In the genomic region with DNA sequence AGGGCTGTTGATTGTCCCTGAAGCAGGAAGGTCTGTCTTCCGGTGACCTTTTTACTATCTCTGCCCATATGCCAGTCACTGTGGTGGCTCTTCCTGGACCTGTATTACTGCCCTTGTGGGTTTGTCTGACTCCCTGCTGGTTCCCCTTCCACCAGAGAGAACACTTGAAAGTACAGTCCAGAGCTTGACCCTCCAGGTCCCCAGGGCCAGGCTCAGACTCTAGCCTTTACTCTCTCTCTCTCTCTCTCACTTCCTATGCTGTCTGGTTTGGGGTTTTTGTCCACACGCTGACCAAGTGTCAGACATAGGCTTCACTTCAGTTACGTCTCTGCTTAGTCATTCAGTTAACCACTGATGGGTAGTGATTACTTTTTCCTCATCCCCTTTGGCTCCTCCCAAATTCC, we compare ENCODE assay signal across 12 mouse cellular contexts. TPM values are rescaled to one million over a fixed set of nuclear protein-coding genes. Genes with fewer than 3 reads are reported as not detected.
DNase-seq lines count a peak whose midpoint lies in the region; ATAC-seq and TF ChIP-seq lines count a peak whose summit lies in the region.
"Had no signal": no experiment of that assay in that cellular context is flagged by ENCODE, and none has a peak within 500 bp of the region (broad histone marks: within the 10 kb centered on the region; RNA-seq: fewer than 3 reads in every experiment).

No protein-coding gene starts in this region.

- H3K4me1 ChIP-seq in testis, adult 2 months (ENCODE audit: control insufficient read depth, insufficient read depth, low read length): peaks cover 2% of the 10 kb centered on the region; the same call in 1 of the 2 replicates
- no peaks in the 10 kb centered on the region for H3K4me1 ChIP-seq in stomach, postnatal 0 days (replicated peaks; ENCODE audit: control insufficient read depth, insufficient read depth)
- H3K4me1 ChIP-seq in cerebellum, adult 2 months (ENCODE audit: control insufficient read depth, insufficient read depth, low read length): peaks cover 4% of the 10 kb centered on the region; the same call in 1 of the 2 replicates
- H3K4me1 ChIP-seq: midbrain, embryonic 12.5 days had no signal

- WGBS in stomach, postnatal 0 days: 86% methylated on average over 3 of the region's 3 CpGs
- 96% methylated on average over 3 of the region's 3 CpGs for WGBS in cerebellum, adult 2 months

- no peak for TF ChIP-seq POLR2A in testis, adult 2 months (IDR thresholded peaks at IDR 0.05; ENCODE audit: control insufficient read depth, low read depth, low read length)
- no peak for TF ChIP-seq POLR2A in cerebellum, adult 2 months (IDR thresholded peaks at IDR 0.05; ENCODE audit: borderline replicate concordance, insufficient read depth, low read length)

- no peak overlapping the region for H3K9ac ChIP-seq in stomach, postnatal 0 days (ENCODE audit: low read length)
- H3K9ac ChIP-seq: midbrain, embryonic 12.5 days had no signal

- TF ChIP-seq CTCF in testis, adult 2 months (IDR thresholded peaks at IDR 0.05; ENCODE audit: control insufficient read depth, insufficient read depth, insufficient replicate concordance, low read depth, low read length): no peak
- no peak for TF ChIP-seq CTCF in stomach, postnatal 0 days (IDR thresholded peaks at IDR 0.05; ENCODE audit: low read depth)
- no peak for TF ChIP-seq CTCF in cerebellum, adult 2 months (IDR thresholded peaks at IDR 0.05; ENCODE audit: borderline replicate concordance, insufficient read depth, low read depth, low read length)

- no peaks in the 10 kb centered on the region for H3K27me3 ChIP-seq in testis, adult 2 months (ENCODE audit: control insufficient read depth, insufficient read depth, low read length)
- no peaks in the 10 kb centered on the region for H3K27me3 ChIP-seq in stomach, postnatal 0 days (ENCODE audit: control insufficient read depth, insufficient read depth, low read length)
- no peaks in the 10 kb centered on the region for H3K27me3 ChIP-seq in cerebellum, adult 2 months (ENCODE audit: control insufficient read depth, insufficient read depth, low read length)
- H3K27me3 ChIP-seq: midbrain, embryonic 12.5 days had no signal

- TF ChIP-seq EP300 in stomach, postnatal 0 days (optimal IDR thresholded peaks at IDR 0.05): no peak

- H3K36me3 ChIP-seq in testis, adult 2 months (ENCODE audit: control insufficient read depth, insufficient read depth, low read length): no peaks in the 10 kb centered on the region
- no peaks in the 10 kb centered on the region for H3K36me3 ChIP-seq in stomach, postnatal 0 days (ENCODE audit: control insufficient read depth, insufficient read depth, low read length)
- H3K36me3 ChIP-seq: G1E; midbrain, embryonic 12.5 days had no signal

- DNase-seq in kidney, adult 9 months: peak; percentile 37
- DNase-seq in kidney, adult 11 months: no peak
- DNase-seq in testis, postnatal 10 days (ENCODE audit: low spot score): no peak
- DNase-seq in induced T-regulatory cell, adult 2 months (ENCODE audit: low read depth): peak; percentile 31
- DNase-seq in stomach, postnatal 0 days (ENCODE audit: low spot score): no peak
- DNase-seq in cerebellum, adult 2 months: no peak
- no peak for DNase-seq in urinary bladder, adult 2 months (ENCODE audit: low spot score)
- DNase-seq: gastrocnemius, postnatal 14 days had no signal

- no peak overlapping the region for H3K4me3 ChIP-seq in testis, adult 2 months (ENCODE audit: control insufficient read depth, low read depth, low read length)
- no peak overlapping the region for H3K4me3 ChIP-seq in stomach, postnatal 0 days (ENCODE audit: low read depth, low read length)
- no peak overlapping the region for H3K4me3 ChIP-seq in cerebellum, adult 2 months (replicated peaks; ENCODE audit: insufficient read depth, low read depth, low read length)
- H3K4me3 ChIP-seq: erythroblast, embryonic 14.5 days; midbrain, embryonic 12.5 days had no signal

- H3K27ac ChIP-seq in testis, adult 2 months (ENCODE audit: control insufficient read depth, insufficient read depth, low read depth, low read length): peak overlapping the region; percentile 17; the same call in 1 of the 2 replicates
- H3K27ac ChIP-seq in stomach, postnatal 0 days (replicated peaks): no peak overlapping the region
- H3K27ac ChIP-seq in cerebellum, adult 2 months (ENCODE audit: insufficient read depth, low read length): no peak overlapping the region
- H3K27ac ChIP-seq: midbrain, embryonic 12.5 days had no signal

- no peaks in the 10 kb centered on the region for H3K9me3 ChIP-seq in stomach, postnatal 0 days (ENCODE audit: control insufficient read depth, low read length)
- H3K9me3 ChIP-seq: midbrain, embryonic 12.5 days had no signal

- 0 out of 2 replicates have a peak, but pooled peaks have one; percentile 43 for ATAC-seq in stomach, postnatal 0 days (ENCODE audit: low FRiP score, low TSS enrichment)

- H3K4me2 ChIP-seq in stomach, postnatal 0 days (replicated peaks; ENCODE audit: low read depth): no peak overlapping the region
- H3K4me2 ChIP-seq: midbrain, embryonic 12.5 days had no signal

RNA-seq across cellular contexts. Expression of a gene that starts 9.6 kb away (rescaled TPM):
- 63.3 and 78.4 TPM in 2 replicates for polyA plus RNA-seq in testis, adult 2 months (2012; rRNA removed)
- polyA plus RNA-seq in stomach, postnatal 0 days (2015; fragmentation: Nextera tagmentation; extraction: Ambion mirVana): 372 and 381 TPM in 2 replicates
- polyA plus RNA-seq in cerebellum, adult 2 months (2012; rRNA removed): 841 and 916 TPM in 2 replicates
- polyA plus RNA-seq in urinary bladder, adult 2 months (2012; rRNA removed): 591 and 684 TPM in 2 replicates

RNA-seq across cellular contexts. Expression of a gene that starts 26.1 kb away (rescaled TPM):
- 43.1 and 43.7 TPM in 2 replicates for polyA plus RNA-seq in testis, adult 2 months (2012; rRNA removed)
- 44.7 and 46.9 TPM in 2 replicates for polyA plus RNA-seq in stomach, postnatal 0 days (2015; fragmentation: Nextera tagmentation; extraction: Ambion mirVana)
- polyA plus RNA-seq in cerebellum, adult 2 months (2012; rRNA removed): 101 and 106 TPM in 2 replicates
- 44.7 and 57.5 TPM in 2 replicates for polyA plus RNA-seq in urinary bladder, adult 2 months (2012; rRNA removed)

RNA-seq across cellular contexts. Expression of a gene that starts 38.1 kb away (rescaled TPM):
- 0.10 and 0.17 TPM in 2 replicates for polyA plus RNA-seq in testis, adult 2 months (2012; rRNA removed)
- polyA plus RNA-seq in stomach, postnatal 0 days (2015; fragmentation: Nextera tagmentation; extraction: Ambion mirVana): 0.61 and 0.98 TPM in 2 replicates
- polyA plus RNA-seq in cerebellum, adult 2 months (2012; rRNA removed): 0.25 and 0.32 TPM in 2 replicates
- polyA plus RNA-seq in urinary bladder, adult 2 months (2012; rRNA removed): 1.9 and 2.8 TPM in 2 replicates

RNA-seq across cellular contexts. Expression of a gene that starts 51.5 kb away (rescaled TPM):
- 1.1 and 1.5 TPM in 2 replicates for polyA plus RNA-seq in testis, adult 2 months (2012; rRNA removed)
- polyA plus RNA-seq in stomach, postnatal 0 days (2015; fragmentation: Nextera tagmentation; extraction: Ambion mirVana): 2.0 and 3.3 TPM in 2 replicates
- 0.10 and 0.13 TPM in 2 replicates for polyA plus RNA-seq in cerebellum, adult 2 months (2012; rRNA removed)
- polyA plus RNA-seq in urinary bladder, adult 2 months (2012; rRNA removed): 0.21 and 0.29 TPM in 2 replicates
- polyA plus RNA-seq: erythroblast, embryonic 14.5 days; G1E had no signal

Comparison
In these comparisons a context has a peak if more than half of its experiments do, and no peak if none do; other contexts are left out.
1. DNase-seq: peak in kidney, adult 9 months (single experiment) and induced T-regulatory cell, adult 2 months (single experiment); none in kidney, adult 11 months (single experiment), testis, postnatal 10 days (single experiment), stomach, postnatal 0 days (single experiment), cerebellum, adult 2 months (0 of 2) and urinary bladder, adult 2 months (single experiment).